Mouse (Mus musculus) common myeloid progenitor, adult 5-6 weeks (primary cell): ENCODE data around the gene Ap4m1. TPM values are rescaled to one million over a fixed set of nuclear protein-coding genes. Genes with fewer than 3 reads are reported as not detected.
"Not testable (repeated sequence)": the region's sequence is repeated elsewhere in the genome, so short reads cannot be mapped to it uniquely, and the experiment has no call there.

ENCODE experiments used
- ATAC-seq: replicated peaks from 2 replicates; pipeline ENCODE4 v1.8.0; 2016; ENCODE audit warnings: low read depth, mild to moderate bottlenecking, moderate TSS enrichment, inconsistent platforms; ENCODE audit not compliant: poor library complexity, severe bottlenecking
- total RNA-seq: library from RNA; stranded (forward); fragments of 200-1000, 187-1606 nt; gene quantifications from 2 replicates; pipeline ENCODE4 v1.2.3, GENCODE M21; 2017

The Ap4m1 gene
- total RNA-seq, 1 experiment from 2014 or later: 33.7 TPM

DNA sequence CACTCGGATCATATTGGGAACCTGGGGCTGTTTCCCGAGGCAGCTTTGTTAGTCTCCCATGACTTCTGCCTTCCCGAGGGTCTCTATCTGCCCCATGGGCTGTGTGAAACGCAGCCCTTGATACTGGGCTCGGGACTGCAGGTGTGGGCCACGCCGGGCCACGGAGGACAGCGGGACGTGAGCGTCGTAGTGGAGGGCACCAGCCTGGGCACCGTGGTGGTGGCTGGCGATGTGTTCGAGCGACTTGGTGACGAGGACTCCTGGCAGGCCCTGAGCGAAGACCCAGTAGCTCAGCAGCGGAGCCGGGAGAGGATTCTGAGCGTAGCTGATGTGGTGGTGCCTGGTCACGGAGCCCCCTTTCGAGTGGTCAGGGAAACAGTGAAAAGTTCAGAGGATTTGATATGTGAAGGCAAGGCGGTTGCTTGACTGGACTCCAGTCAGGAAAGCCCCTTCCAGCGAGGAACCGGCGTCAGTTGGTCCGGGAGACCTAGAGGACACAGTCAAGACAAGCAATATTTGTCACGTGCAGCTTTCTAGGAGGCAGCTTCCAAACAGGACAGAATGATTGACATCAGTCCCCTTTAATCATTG is 23.0 kb downstream of the Ap4m1 start:
- ATAC-seq: peak; percentile 27

DNA sequence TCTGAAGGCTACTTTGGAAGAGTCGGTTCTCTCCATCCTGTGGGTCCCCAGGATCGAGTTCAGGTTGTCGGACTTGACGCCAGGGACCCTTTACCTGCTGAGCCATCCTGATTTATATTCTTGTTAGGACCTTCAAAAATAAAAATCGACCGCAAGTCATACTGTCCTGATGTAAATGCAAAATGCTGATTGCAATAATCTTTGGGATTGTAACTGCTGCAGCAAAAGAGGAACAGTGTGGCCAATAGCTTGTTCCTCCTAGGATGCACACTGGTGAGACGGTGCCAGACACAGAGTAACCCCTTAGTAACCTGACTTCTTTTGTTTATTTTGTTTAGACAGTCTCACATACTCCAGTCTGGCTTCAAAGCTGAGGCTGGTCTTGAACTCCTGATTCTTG is 23.7 kb downstream of the Ap4m1 start:
- peak; percentile 39; the same call in 1 of the 2 replicates for ATAC-seq

DNA sequence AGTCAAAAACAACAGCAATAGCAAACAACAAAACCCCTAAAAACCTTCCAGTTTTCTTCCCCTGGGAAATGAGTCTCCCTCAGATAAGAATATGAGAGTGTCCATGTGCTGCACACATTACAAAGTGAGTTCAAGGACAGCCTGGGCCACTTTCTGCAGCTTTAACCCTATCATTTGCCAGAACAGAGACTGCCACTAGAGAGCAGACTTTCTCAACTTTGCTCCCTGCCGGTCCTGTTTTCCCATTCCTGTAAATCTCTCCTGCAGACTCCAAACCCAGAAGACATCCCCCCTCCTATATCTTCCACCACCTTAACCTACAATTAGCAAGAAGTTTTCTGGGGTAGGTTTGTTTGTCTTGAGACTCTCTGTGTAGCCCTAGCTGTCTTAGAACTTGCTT is 27.8 kb downstream of the Ap4m1 start:
- no peak for ATAC-seq

DNA sequence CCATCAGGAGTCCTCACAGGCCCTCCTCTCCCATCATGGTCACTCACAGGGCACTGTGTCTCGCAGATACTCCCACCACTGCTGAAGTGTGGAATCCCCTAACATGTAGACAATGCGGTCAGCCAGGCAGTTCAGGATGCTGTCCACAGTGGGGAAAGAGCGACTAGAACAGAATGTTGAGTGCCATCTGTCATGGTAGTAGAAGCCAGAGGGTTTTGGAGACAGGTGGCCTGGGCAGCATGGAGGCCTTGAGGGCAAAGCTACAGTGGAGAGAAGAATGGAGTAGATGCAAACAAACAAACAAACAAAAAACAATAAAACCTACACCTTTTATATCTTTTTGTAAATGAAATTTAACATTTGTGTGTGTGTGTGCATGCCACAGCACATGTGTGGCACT is 30.3 kb downstream of the Ap4m1 start:
- ATAC-seq: no peak

DNA sequence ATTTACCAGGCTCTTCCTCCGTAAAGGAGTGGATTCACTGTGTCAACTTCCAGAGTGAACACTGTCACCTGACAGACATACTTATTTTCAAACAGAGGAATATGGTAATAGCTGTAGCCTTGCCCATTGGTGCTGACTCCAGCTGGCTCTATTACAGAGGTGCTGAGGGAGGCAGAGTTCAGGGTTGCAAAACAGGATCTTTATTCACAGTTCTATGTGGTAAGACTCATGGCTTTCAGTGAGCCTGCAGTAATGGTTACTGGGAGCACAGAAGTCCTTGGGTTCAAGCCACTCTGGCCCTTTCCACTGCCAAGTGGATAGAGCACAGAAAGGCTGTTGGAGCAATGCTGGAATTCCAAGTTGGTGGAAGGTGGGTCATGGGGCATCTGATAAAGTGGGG is 35.5 kb downstream of the Ap4m1 start:
- no peak for ATAC-seq

DNA sequence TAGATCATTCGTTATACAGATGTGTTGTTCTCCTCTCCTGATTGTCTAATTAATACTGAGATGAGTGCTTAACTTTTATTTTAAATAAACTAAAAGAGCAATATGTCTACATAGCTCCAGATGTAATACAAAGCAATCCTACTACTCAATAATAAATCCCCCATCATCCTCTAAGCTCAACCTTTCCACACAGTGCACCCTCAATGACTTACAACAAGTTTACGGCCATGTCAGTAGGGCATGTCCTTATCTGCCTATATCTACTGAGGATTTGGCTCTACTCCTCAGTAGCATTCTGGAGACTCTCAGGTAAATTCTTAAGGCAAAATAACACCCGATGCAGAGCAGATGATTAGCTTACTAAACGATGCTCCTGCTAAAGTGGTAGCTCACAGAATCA is 36.1 kb downstream of the Ap4m1 start:
- ATAC-seq: no peak

DNA sequence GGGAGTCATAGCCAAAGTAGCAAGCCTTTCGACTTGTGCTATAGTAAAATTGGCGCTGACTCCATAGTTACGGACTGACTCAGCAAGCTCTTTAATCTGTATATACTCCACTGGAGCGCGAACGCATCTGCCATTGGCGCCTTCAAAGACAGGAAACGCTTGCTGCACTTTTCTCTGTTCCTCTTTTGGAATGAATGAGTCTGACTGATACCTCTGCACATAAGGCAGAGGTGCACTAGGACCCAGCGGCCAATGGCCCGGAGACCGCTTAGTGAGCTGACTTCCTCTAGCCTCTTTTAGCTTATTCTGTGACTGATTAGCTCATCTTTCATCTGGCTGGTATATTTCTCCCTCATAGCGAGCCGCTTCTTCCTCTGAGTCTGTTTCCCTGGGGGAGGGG is 44.8 kb downstream of the Ap4m1 start:
- not testable (repeated sequence) for ATAC-seq

DNA sequence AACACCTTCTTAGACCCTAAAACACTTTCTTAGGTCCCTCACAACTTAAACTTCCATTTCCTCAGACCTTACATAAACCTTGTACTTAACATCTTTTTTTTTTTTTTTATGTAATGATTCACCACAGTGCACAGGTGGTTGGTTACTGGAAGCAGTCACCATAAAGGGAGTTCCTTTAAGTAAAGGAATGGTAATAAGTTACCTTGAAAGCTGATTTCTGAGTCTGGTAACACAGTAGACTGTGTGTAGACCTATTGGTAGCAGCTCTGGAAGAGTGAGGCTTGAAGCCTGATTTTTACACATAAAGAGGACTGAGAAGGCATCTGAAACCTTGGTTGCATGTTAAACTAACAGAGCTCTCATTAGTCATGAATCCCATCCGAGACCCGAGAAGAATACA is 48.1 kb downstream of the Ap4m1 start:
- no peak for ATAC-seq

DNA sequence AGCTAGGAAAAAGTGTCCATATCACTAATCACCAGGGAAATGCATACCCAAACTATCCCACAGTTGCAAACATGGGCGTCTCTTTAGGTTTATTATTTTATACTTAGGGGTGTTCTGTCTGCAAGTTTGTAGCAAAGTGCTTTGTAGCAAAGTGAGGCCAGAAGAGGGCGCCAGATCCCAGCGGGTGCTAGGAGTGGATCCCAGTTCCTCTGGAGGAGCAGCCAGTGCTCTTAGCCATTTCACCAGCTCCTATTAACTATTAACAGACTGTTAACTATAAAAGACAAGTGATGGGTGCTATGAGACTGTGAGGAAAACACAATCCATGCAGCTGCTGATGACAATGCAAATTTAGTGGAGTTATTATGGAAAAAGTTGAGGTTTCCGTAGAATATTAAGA is 50.3 kb downstream of the Ap4m1 start:
- ATAC-seq: peak; percentile 81

DNA sequence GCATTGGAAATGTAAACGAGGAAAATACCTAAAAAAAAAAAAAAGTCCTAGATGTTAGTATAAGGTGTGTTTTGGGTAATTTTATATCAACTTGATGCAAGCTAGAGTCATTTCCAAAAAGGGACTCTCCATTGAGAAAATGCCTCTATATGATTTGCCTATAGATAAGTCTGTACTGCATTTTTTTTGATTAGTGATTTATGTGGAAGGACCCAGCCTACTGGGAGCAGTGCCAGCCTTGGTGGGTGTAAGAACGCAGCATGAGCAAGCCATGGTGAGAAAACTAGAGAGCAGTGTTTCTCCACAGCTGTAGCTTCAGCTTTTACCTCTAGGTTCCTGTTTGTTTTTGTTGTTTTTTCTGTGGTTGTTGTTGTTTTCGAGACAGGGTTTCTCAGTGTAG is 51.5 kb downstream of the Ap4m1 start:
- ATAC-seq: no peak

DNA sequence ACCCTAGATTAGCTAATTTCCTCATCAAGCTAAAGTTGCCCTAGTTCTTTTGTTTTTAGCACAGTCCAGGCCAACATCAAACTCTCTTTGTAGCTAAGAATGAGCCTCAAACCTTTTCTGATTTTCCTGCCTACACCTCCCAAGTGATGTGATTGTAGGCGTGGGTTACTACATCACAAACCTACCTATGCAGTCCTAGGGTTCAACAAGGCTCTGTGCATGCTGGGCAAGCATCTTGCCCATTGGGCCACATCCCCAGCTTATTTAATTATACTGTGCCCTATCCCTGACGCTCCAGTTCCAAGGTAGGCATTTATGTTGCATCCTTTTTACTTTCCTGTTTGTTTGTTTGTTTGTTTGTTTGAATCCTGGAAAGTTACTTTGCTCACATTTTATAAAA is 53.9 kb downstream of the Ap4m1 start, which contains the start of gene Nxpe5:
TSS of gene Nxpe5 (plus strand) at position 199 of the 400 bp plus-strand sequence.
- ATAC-seq: no peak

DNA sequence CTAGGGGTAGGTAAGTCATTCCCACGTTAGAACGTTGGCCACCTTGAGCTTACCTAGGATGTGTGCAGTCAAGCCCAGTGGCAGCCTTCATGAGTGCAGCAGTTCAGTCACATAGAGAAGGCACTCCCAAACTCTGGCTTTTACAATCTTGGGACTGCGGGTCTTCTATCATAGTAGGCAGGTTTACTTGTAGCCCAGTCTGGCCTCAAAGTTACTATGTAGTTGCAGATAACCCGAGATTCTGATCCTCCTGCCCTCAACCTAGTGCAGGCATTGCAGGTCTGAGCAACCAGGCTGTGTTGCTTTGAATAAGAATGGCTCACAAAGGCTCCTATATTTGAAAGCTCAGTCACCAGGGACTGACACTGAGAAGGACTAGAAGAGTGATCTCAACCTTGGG is 54.7 kb downstream of the Ap4m1 start:
- no peak for ATAC-seq

DNA sequence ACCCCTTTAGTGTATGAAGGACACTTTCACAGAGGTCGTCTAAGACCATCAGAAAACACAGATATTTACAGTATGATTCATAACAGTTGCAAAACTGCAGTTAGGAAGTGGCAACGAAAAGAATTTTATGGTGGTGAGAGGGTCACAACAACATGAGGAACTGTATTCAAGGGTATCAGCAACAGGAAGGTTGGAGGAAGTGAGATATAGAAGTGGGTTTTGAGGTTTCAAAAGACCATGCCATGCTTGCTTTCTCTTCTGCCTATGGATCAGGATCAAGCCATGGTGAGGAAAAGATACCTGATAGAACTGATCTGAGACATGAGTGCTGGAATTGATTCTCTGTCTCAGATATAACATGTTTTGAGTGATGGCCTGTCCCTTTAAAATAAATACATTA is 55.6 kb downstream of the Ap4m1 start:
- ATAC-seq: peak; percentile 95

DNA sequence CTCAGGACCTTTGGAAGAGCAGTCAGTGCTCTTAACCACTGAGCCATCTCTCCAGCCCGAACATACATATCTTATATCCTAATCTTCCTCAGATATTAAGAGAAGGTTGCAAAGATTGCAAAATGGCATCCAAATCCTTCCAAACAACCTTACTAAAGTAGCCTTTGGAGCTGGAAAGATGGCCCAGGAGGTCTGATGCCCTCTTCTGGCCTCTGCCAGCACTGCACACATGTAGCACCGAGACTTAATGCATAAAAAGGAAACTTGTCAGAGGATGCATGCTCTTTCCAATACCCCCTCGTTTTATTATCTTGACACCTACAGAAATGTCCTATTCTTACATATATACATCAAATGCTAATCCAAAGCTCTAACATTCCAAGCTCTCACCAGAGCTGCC is 56.2 kb downstream of the Ap4m1 start:
- ATAC-seq: peak; percentile 56

DNA sequence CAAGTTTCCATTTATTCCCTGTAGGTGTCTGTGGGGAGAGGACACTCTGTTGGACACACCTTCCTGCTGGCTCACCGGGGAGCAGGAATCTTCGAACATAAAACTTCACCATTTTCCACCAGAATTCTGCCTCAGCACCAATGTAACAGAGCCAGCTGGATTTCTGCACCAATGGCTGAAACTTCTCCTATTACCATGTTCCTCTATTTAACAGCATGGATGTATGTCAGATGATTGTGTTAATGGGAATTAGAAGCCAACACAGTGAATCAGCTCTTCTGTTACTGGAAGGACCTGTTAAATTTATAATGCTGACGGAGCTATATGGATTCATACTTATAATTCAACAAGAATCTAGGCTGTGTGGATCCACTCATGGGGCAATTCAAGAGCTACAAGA is 57.7 kb downstream of the Ap4m1 start:
- no peak for ATAC-seq

Other genes with a start within 250 kb of the Ap4m1 start
- not detected in 2 replicates for gene Gjc3, start 208.9 kb upstream of the Ap4m1 start, total RNA-seq
- not detected in 2 replicates for gene Azgp1, start 190.5 kb upstream of the Ap4m1 start, total RNA-seq
- gene Smok3a, start 150.7 kb upstream of the Ap4m1 start, total RNA-seq: not detected in 2 replicates
- not detected in 2 replicates for gene Smok3b, start 150.6 kb upstream of the Ap4m1 start, total RNA-seq
- gene Smok3c, start 118.8 kb upstream of the Ap4m1 start, total RNA-seq: not detected in 2 replicates
- gene Zkscan1, start 86.9 kb upstream of the Ap4m1 start, total RNA-seq: 29.1 and 44.2 TPM in 2 replicates
- 16.6 and 20.7 TPM in 2 replicates for gene Zscan21, start 55.1 kb upstream of the Ap4m1 start, total RNA-seq
- gene Zfp113, start 16.3 kb upstream of the Ap4m1 start, total RNA-seq: 8.9 and 10.2 TPM in 2 replicates
- gene Cops6, start 10.9 kb upstream of the Ap4m1 start, total RNA-seq: 30.2 and 54.0 TPM in 2 replicates
- 456 and 545 TPM in 2 replicates for gene Mcm7, start 420 bp downstream of the Ap4m1 start, total RNA-seq
- 28.2 and 30.8 TPM in 2 replicates for gene Taf6, start 15.4 kb downstream of the Ap4m1 start, total RNA-seq
- 37.3 and 41.4 TPM in 2 replicates for gene Cnpy4, start 15.5 kb downstream of the Ap4m1 start, total RNA-seq
- gene Mblac1, start 22.3 kb downstream of the Ap4m1 start, total RNA-seq: 2.2 and 7.7 TPM in 2 replicates
- gene Nxpe5, start 53.9 kb downstream of the Ap4m1 start, total RNA-seq: 2.9 and 3.3 TPM in 2 replicates
- gene Lamtor4, start 83.5 kb downstream of the Ap4m1 start, total RNA-seq: 31.0 and 43.3 TPM in 2 replicates
- 28.9 and 34.1 TPM in 2 replicates for gene BC037034, start 92.0 kb downstream of the Ap4m1 start, total RNA-seq
- gene Gal3st4, start 100.8 kb downstream of the Ap4m1 start, total RNA-seq: 0.34 TPM in 1 of 2 replicates, not detected in the other
- not detected in 2 replicates for gene Gm43720, start 108.0 kb downstream of the Ap4m1 start, total RNA-seq
- gene Gpc2, start 108.0 kb downstream of the Ap4m1 start, total RNA-seq: 5.3 and 7.1 TPM in 2 replicates
- 2.9 and 8.7 TPM in 2 replicates for gene Stag3, start 108.2 kb downstream of the Ap4m1 start, total RNA-seq
- not detected in 2 replicates for gene Pvrig, start 170.0 kb downstream of the Ap4m1 start, total RNA-seq